Mouse (Mus musculus): ENCODE measurements at regions not wholly inside any gene's neighbourhood (a gene's known extent, or its start where the extent isn't known, plus 50 kb on each side); places are given as distances from the start of the nearest gene placed in this dataset.
A peak's percentile ranks its signal among the peaks of the same experiment; 100 is the strongest.

GRCm38 (mm10) chr5:80842531-80842930 lies 177.4 kb upstream of the Adgrl3 start:
- no peak for TF ChIP-seq CTCF (IDR thresholded peaks at IDR 0.05)
- H3K9ac ChIP-seq (replicated peaks; ENCODE audit: low read length, poor library complexity, severe bottlenecking), result no peak overlapping the region
- no peak for ATAC-seq (ENCODE audit: low FRiP score)

DNA sequence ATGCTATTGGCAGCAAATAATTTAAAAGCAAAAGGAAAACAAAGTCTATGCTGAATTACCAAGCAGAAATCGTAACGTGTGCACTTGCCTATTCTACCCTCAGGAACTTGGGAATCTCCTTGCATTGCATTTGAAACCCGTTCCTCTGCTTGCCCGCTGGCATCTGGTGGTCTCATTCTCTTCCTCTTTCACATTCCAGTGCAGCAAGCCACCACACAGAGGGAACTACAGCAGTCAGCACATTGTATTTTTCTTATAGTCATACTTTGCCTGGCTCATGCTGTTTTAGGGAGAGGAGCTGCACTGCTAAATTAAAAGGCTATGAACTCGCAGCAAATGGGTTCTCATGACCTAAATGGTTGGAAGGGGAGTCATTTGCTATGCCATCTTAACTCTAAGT lies 164.9 kb upstream of the Adgrl3 start:
- Histone ChIP-seq H3K36me3 (ENCODE audit: insufficient read depth, low read length) (no peaks in the 10 kb centered on the region), H3K4me2 (ENCODE audit: low read depth, low read length, poor library complexity, severe bottlenecking) (no peak overlapping the region), H3K9me3 (ENCODE audit: low read length) (no peaks in the 10 kb centered on the region), H3K4me1 (ENCODE audit: insufficient read depth, low read length) (no peaks in the 10 kb centered on the region), H3K27me3 (ENCODE audit: insufficient read depth, low read length) (no peaks in the 10 kb centered on the region), H3K9ac (replicated peaks; ENCODE audit: low read length, poor library complexity, severe bottlenecking) (no peak overlapping the region), H3K27ac (ENCODE audit: low read depth, low read length) (no peak overlapping the region), H3K4me3 (ENCODE audit: low read depth, low read length) (no peak overlapping the region)
- DNase-seq (ENCODE audit: low spot score), result peak; percentile 21
- TF ChIP-seq CTCF (IDR thresholded peaks at IDR 0.05), result no peak
- no peak for ATAC-seq (ENCODE audit: low FRiP score)
- 68% methylated on average over 5 of the region's 5 CpGs for WGBS

More at GRCm38 (mm10) chr5:80842531-80842930, 177.4 kb upstream of the Adgrl3 start:
- Histone ChIP-seq H3K4me1 (ENCODE audit: insufficient read depth, low read length) (no peaks in the 10 kb centered on the region), H3K27ac (ENCODE audit: low read depth, low read length) (no peak overlapping the region), H3K27me3 (ENCODE audit: insufficient read depth, low read length) (no peaks in the 10 kb centered on the region), H3K9me3 (ENCODE audit: low read length) (no peaks in the 10 kb centered on the region), H3K36me3 (ENCODE audit: insufficient read depth, low read length) (no peaks in the 10 kb centered on the region), H3K4me2 (ENCODE audit: low read depth, low read length, poor library complexity, severe bottlenecking) (no peak overlapping the region), H3K4me3 (ENCODE audit: low read depth, low read length) (no peak overlapping the region)
- 65% methylated on average over 1 of the region's 1 CpGs for WGBS
- no peak for DNase-seq (ENCODE audit: low spot score)

DNA sequence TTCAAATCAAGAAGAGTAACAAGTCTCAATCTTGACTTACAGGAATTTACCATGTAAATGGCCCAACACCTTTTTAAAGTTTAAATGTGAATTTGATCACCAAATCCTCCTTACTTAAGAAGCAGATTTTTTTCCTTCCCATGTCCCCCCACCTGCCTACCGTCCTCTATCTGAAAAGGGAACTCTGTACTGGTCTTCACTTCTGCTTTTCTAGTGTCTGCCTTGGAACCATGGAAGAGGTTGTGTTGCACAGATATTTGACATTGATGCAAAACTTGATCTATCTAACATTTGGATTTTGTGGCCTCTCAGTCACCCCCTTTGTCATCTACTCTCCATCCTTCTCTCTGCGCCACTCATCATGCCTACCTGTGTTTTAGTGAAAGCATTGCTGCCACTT lies 143.3 kb upstream of the Adgrl3 start:
- no peaks in the 10 kb centered on the region for H3K9me3 ChIP-seq (ENCODE audit: low read length)
- no peaks in the 10 kb centered on the region for H3K27me3 ChIP-seq (ENCODE audit: insufficient read depth, low read length)
- H3K4me1 ChIP-seq (ENCODE audit: insufficient read depth, low read length), result no peaks in the 10 kb centered on the region
- no peak for TF ChIP-seq CTCF (IDR thresholded peaks at IDR 0.05)
- DNase-seq (ENCODE audit: low spot score), result no peak
- 93% methylated on average over 2 of the region's 2 CpGs for WGBS
- H3K4me2 ChIP-seq (ENCODE audit: low read depth, low read length, poor library complexity, severe bottlenecking), result no peak overlapping the region
- no peak overlapping the region for H3K4me3 ChIP-seq (ENCODE audit: low read depth, low read length)
- H3K9ac ChIP-seq (replicated peaks; ENCODE audit: low read length, poor library complexity, severe bottlenecking), result no peak overlapping the region
- H3K36me3 ChIP-seq (ENCODE audit: insufficient read depth, low read length), result no peaks in the 10 kb centered on the region
- H3K27ac ChIP-seq (ENCODE audit: low read depth, low read length), result no peak overlapping the region
- no peak for ATAC-seq (ENCODE audit: low FRiP score)

DNA sequence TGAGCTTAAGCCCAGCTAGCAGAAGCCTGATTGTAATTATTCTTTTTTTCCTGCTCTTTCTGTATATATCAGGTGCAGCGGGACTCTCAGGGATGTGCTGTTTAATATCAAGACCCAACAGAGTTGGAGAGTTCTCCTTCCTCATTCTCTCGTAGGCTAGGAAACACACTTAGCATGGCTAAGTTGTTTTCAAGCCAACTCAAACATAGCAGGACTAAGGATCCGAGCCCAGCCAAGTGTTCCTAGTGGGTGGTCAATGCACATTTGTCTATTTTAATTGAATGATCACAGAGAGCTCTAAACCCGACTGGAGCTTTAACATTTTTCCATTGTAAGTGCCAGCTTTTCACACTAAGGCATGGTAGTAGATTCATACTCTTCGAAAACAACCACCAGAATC lies 121.7 kb upstream of the Adgrl3 start:
- Histone ChIP-seq H3K27ac (ENCODE audit: low read depth, low read length) (no peak overlapping the region), H3K4me2 (ENCODE audit: low read depth, low read length, poor library complexity, severe bottlenecking) (no peak overlapping the region), H3K9ac (replicated peaks; ENCODE audit: low read length, poor library complexity, severe bottlenecking) (no peak overlapping the region), H3K4me3 (ENCODE audit: low read depth, low read length) (no peak overlapping the region), H3K9me3 (ENCODE audit: low read length) (no peaks in the 10 kb centered on the region), H3K27me3 (ENCODE audit: insufficient read depth, low read length) (no peaks in the 10 kb centered on the region), H3K4me1 (ENCODE audit: insufficient read depth, low read length) (no peaks in the 10 kb centered on the region), H3K36me3 (ENCODE audit: insufficient read depth, low read length) (no peaks in the 10 kb centered on the region)
- DNase-seq (ENCODE audit: low spot score) (peak; percentile 34), ATAC-seq (ENCODE audit: low FRiP score) (no peak)
- WGBS, result 52% methylated on average over 5 of the region's 5 CpGs
- TF ChIP-seq CTCF (IDR thresholded peaks at IDR 0.05), result no peak

- Histone ChIP-seq H3K4me1 (ENCODE audit: insufficient read depth, low read length) (no peaks in the 10 kb centered on the region), H3K27me3 (ENCODE audit: insufficient read depth, low read length) (no peaks in the 10 kb centered on the region), H3K4me3 (ENCODE audit: low read depth, low read length) (no peak overlapping the region), H3K27ac (ENCODE audit: low read depth, low read length) (no peak overlapping the region), H3K9me3 (ENCODE audit: low read length) (no peaks in the 10 kb centered on the region), H3K36me3 (ENCODE audit: insufficient read depth, low read length) (no peaks in the 10 kb centered on the region), H3K9ac (replicated peaks; ENCODE audit: low read length, poor library complexity, severe bottlenecking) (no peak overlapping the region), H3K4me2 (ENCODE audit: low read depth, low read length, poor library complexity, severe bottlenecking) (no peak overlapping the region)
- DNase-seq (ENCODE audit: low spot score), result no peak
- ATAC-seq (ENCODE audit: low FRiP score), result no peak
- 79% methylated on average over 6 of the region's 6 CpGs for whole genome bisulfite sequencing
- TF ChIP-seq CTCF (IDR thresholded peaks at IDR 0.05), result no peak
Measured at GRCm38 (mm10) chr5:80908771-80909170, 111.2 kb upstream of the Adgrl3 start.

DNA sequence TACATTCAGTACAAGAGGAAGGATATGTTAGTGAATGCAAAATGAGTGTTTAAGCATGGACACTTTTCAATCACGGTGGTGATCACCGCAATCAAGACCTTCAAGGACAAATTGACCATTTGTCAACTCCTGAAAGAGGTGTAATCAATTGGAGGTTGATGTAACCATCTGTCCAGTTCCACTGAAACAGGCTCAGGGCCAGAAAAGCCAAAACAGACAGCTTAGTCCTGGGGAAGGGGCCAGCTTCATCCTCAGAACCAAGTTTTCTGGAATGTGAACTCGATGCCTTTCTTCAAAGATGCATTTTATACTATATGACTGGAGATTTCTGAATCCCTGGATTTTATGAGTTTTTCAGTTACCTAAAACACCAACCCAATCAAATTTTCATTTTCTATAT lies 81.1 kb upstream of the Adgrl3 start:
- H3K4me2 ChIP-seq (ENCODE audit: low read depth, low read length, poor library complexity, severe bottlenecking), result no peak overlapping the region
- no peaks in the 10 kb centered on the region for H3K36me3 ChIP-seq (ENCODE audit: insufficient read depth, low read length)
- no peak overlapping the region for H3K4me3 ChIP-seq (ENCODE audit: low read depth, low read length)
- no peak overlapping the region for H3K9ac ChIP-seq (replicated peaks; ENCODE audit: low read length, poor library complexity, severe bottlenecking)
- H3K9me3 ChIP-seq (ENCODE audit: low read length), result no peaks in the 10 kb centered on the region
- H3K27me3 ChIP-seq (ENCODE audit: insufficient read depth, low read length), result no peaks in the 10 kb centered on the region
- DNase-seq (ENCODE audit: low spot score), result no peak
- ATAC-seq (ENCODE audit: low FRiP score), result no peak
- H3K4me1 ChIP-seq (ENCODE audit: insufficient read depth, low read length), result no peaks in the 10 kb centered on the region
- 94% methylated on average over 3 of the region's 3 CpGs for WGBS
- no peak overlapping the region for H3K27ac ChIP-seq (ENCODE audit: low read depth, low read length)
- no peak for TF ChIP-seq CTCF (IDR thresholded peaks at IDR 0.05)

Data from midbrain, postnatal 0 days (tissue).